Mouse (Mus musculus): ENCODE measurements around the gene Crocc.

DNA sequence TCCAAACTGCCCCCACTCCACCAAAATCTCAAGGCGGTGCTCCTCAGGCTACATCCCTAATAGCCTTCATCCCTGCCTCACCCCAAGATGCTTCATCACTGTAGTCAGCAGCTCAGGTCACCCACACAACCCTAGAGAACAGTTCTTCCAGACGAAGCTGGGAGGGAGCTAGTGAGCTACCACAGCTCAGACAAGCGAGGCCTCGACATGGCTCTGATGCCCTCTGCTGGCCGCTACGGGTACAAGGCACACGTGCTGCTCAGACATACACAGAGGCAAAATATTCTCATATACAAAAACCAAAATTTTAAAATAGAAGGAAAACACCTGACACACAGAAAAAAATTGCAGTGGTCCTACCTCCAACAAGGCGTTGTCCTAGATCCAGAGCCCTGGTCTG, 4.8 kb upstream of the Crocc start:
- TF ChIP-seq CTCF (IDR thresholded peaks at IDR 0.05; ENCODE audit: low read depth) (peak; percentile 100), EP300 (IDR thresholded peaks at IDR 0.05; ENCODE audit: low read depth) (no peak)

Data from liver, postnatal 0 days (tissue).